Mouse (Mus musculus): ENCODE data around the gene Pomc. TPM values are rescaled to one million over a fixed set of nuclear protein-coding genes. Genes with fewer than 3 reads are reported as not detected.
"Not testable (repeated sequence)": the region's sequence is repeated elsewhere in the genome, so short reads cannot be mapped to it uniquely, and the experiment has no call there.

The Pomc gene
- polyA plus RNA-seq, 1 experiment from 2014 or later = 0.26 TPM

- no peak overlapping the region for H3K4me2 ChIP-seq
- ATAC-seq (ENCODE audit: insufficient read depth) = no peak
- no peak overlapping the region for H3K27ac ChIP-seq (replicated peaks)
- H3K4me3 ChIP-seq (replicated peaks) = no peak overlapping the region
- WGBS (ENCODE audit: insufficient replicate concordance) = 0% methylated on average over 1 of the region's 1 CpGs
- H3K9me3 ChIP-seq (replicated peaks) = no peaks in the 10 kb centered on the region
- H3K36me3 ChIP-seq (replicated peaks) = no peaks in the 10 kb centered on the region
- H3K27me3 ChIP-seq = no peaks in the 10 kb centered on the region
- H3K4me1 ChIP-seq (replicated peaks) = no peaks in the 10 kb centered on the region
- no peak overlapping the region for H3K9ac ChIP-seq
Measured at GRCm38 (mm10) chr12:3926127-3926526, 28.6 kb upstream of the Pomc start.

- WGBS (ENCODE audit: insufficient replicate concordance) = 70% methylated on average over 3 of the region's 3 CpGs
- ATAC-seq (ENCODE audit: insufficient read depth) = no peak
- no peaks in the 10 kb centered on the region for H3K36me3 ChIP-seq (replicated peaks)
Measured at GRCm38 (mm10) chr12:3928841-3929240, 25.9 kb upstream of the Pomc start.

GRCm38 (mm10) chr12:3930090-3930865, 24.5 kb upstream of the Pomc start:
- not testable (repeated sequence) for H3K4me3 ChIP-seq (replicated peaks); ATAC-seq (ENCODE audit: insufficient read depth); H3K4me2 ChIP-seq; H3K4me1 ChIP-seq (replicated peaks); H3K27me3 ChIP-seq; H3K27ac ChIP-seq (replicated peaks); H3K9ac ChIP-seq; H3K36me3 ChIP-seq (replicated peaks); H3K9me3 ChIP-seq (replicated peaks)
- WGBS (ENCODE audit: insufficient replicate concordance) = 84% methylated on average over 39 of the region's 47 CpGs

More at GRCm38 (mm10) chr12:3928841-3929240, 25.9 kb upstream of the Pomc start:
- Histone ChIP-seq H3K4me2 (no peak overlapping the region), H3K9me3 (replicated peaks) (no peaks in the 10 kb centered on the region), H3K27ac (replicated peaks) (no peak overlapping the region), H3K9ac (no peak overlapping the region), H3K4me3 (replicated peaks) (no peak overlapping the region), H3K27me3 (no peaks in the 10 kb centered on the region), H3K4me1 (replicated peaks) (no peaks in the 10 kb centered on the region)

GRCm38 (mm10) chr12:3942026-3942425, 12.7 kb upstream of the Pomc start:
- no peak overlapping the region for H3K9ac ChIP-seq
- H3K4me1 ChIP-seq (replicated peaks) = no peaks in the 10 kb centered on the region
- no peak overlapping the region for H3K4me2 ChIP-seq
- H3K36me3 ChIP-seq (replicated peaks) = no peaks in the 10 kb centered on the region
- no peaks in the 10 kb centered on the region for H3K27me3 ChIP-seq
- no peak overlapping the region for H3K4me3 ChIP-seq (replicated peaks)
- WGBS (ENCODE audit: insufficient replicate concordance) = 48% methylated on average over 11 of the region's 11 CpGs
- H3K9me3 ChIP-seq (replicated peaks) = no peaks in the 10 kb centered on the region
- no peak overlapping the region for H3K27ac ChIP-seq (replicated peaks)
- ATAC-seq (ENCODE audit: insufficient read depth) = no peak

- H3K4me1 ChIP-seq (replicated peaks) = no peaks in the 10 kb centered on the region
- WGBS (ENCODE audit: insufficient replicate concordance) = 56% methylated on average over 4 of the region's 4 CpGs
- no peak for ATAC-seq (ENCODE audit: insufficient read depth)
Measured at GRCm38 (mm10) chr12:3944454-3945073, 10.2 kb upstream of the Pomc start.

GRCm38 (mm10) chr12:3947503-3947902, 7.2 kb upstream of the Pomc start:
- no peaks in the 10 kb centered on the region for H3K27me3 ChIP-seq
- H3K9ac ChIP-seq = no peak overlapping the region
- no peaks in the 10 kb centered on the region for H3K36me3 ChIP-seq (replicated peaks)
- H3K4me3 ChIP-seq (replicated peaks) = no peak overlapping the region
- no peaks in the 10 kb centered on the region for H3K4me1 ChIP-seq (replicated peaks)
- 61% methylated on average over 6 of the region's 6 CpGs for WGBS (ENCODE audit: insufficient replicate concordance)
- H3K9me3 ChIP-seq (replicated peaks) = no peaks in the 10 kb centered on the region
- no peak overlapping the region for H3K4me2 ChIP-seq
- no peak for ATAC-seq (ENCODE audit: insufficient read depth)
- H3K27ac ChIP-seq (replicated peaks) = no peak overlapping the region

More at GRCm38 (mm10) chr12:3944454-3945073, 10.2 kb upstream of the Pomc start:
- H3K4me3 ChIP-seq (replicated peaks) = no peak overlapping the region
- H3K9me3 ChIP-seq (replicated peaks) = no peaks in the 10 kb centered on the region
- no peak overlapping the region for H3K9ac ChIP-seq
- H3K27me3 ChIP-seq = no peaks in the 10 kb centered on the region
- no peak overlapping the region for H3K27ac ChIP-seq (replicated peaks)
- H3K36me3 ChIP-seq (replicated peaks) = no peaks in the 10 kb centered on the region
- no peak overlapping the region for H3K4me2 ChIP-seq

GRCm38 (mm10) chr12:3955371-3955770, 620 bp downstream of the Pomc start:
- Histone ChIP-seq H3K36me3 (replicated peaks) (no peaks in the 10 kb centered on the region), H3K9me3 (replicated peaks) (no peaks in the 10 kb centered on the region), H3K27me3 (peaks cover 20% of the 10 kb centered on the region), H3K4me2 (no peak overlapping the region), H3K9ac (no peak overlapping the region), H3K4me1 (replicated peaks) (peaks cover 10% of the 10 kb centered on the region), H3K27ac (replicated peaks) (no peak overlapping the region), H3K4me3 (replicated peaks) (no peak overlapping the region)
- ATAC-seq (ENCODE audit: insufficient read depth) = no peak
- WGBS (ENCODE audit: insufficient replicate concordance) = 23% methylated on average over 10 of the region's 10 CpGs

GRCm38 (mm10) chr12:3956351-3956750, 1.6 kb downstream of the Pomc start:
- WGBS (ENCODE audit: insufficient replicate concordance) = 11% methylated on average over 3 of the region's 3 CpGs
- Histone ChIP-seq H3K4me3 (replicated peaks) (no peak overlapping the region), H3K9ac (no peak overlapping the region), H3K4me1 (replicated peaks) (peaks cover 13% of the 10 kb centered on the region), H3K27me3 (peaks cover 20% of the 10 kb centered on the region), H3K4me2 (no peak overlapping the region), H3K36me3 (replicated peaks) (no peaks in the 10 kb centered on the region), H3K9me3 (replicated peaks) (no peaks in the 10 kb centered on the region), H3K27ac (replicated peaks) (no peak overlapping the region)
- ATAC-seq (ENCODE audit: insufficient read depth) = no peak

- peak; percentile 42; the same call in 1 of the 2 replicates for ATAC-seq (ENCODE audit: insufficient read depth)
- Histone ChIP-seq H3K9me3 (replicated peaks) (no peaks in the 10 kb centered on the region), H3K4me2 (peak overlapping the region; percentile 81), H3K27ac (replicated peaks) (peak overlapping the region; percentile 38; the same call in 1 of the 2 replicates), H3K27me3 (peaks cover 9% of the 10 kb centered on the region), H3K9ac (peak overlapping the region; percentile 49), H3K36me3 (replicated peaks) (no peaks in the 10 kb centered on the region), H3K4me3 (replicated peaks) (peak overlapping the region; percentile 56), H3K4me1 (replicated peaks) (peaks cover 13% of the 10 kb centered on the region)
- WGBS (ENCODE audit: insufficient replicate concordance) = 2% methylated on average over 53 of the region's 53 CpGs
Measured at GRCm38 (mm10) chr12:3959791-3960543, 5.2 kb downstream of the Pomc start.

- Histone ChIP-seq H3K9me3 (replicated peaks) (no peaks in the 10 kb centered on the region), H3K4me1 (replicated peaks) (peaks cover 13% of the 10 kb centered on the region), H3K4me2 (peak overlapping the region; percentile 81), H3K27me3 (peaks cover 3% of the 10 kb centered on the region; the same call in 1 of the 2 replicates), H3K4me3 (replicated peaks) (peak overlapping the region; percentile 56), H3K9ac (no peak overlapping the region), H3K27ac (replicated peaks) (no peak overlapping the region), H3K36me3 (replicated peaks) (no peaks in the 10 kb centered on the region)
- WGBS (ENCODE audit: insufficient replicate concordance) = 42% methylated on average over 4 of the region's 4 CpGs
- ATAC-seq (ENCODE audit: insufficient read depth) = no peak
Measured at GRCm38 (mm10) chr12:3960553-3960952, 5.8 kb downstream of the Pomc start.

GRCm38 (mm10) chr12:3967196-3967595, 12.4 kb downstream of the Pomc start:
- ATAC-seq (ENCODE audit: insufficient read depth) = no peak
- Histone ChIP-seq H3K9ac (no peak overlapping the region), H3K4me3 (replicated peaks) (no peak overlapping the region), H3K4me1 (replicated peaks) (no peaks in the 10 kb centered on the region), H3K4me2 (no peak overlapping the region), H3K27me3 (no peaks in the 10 kb centered on the region), H3K9me3 (replicated peaks) (no peaks in the 10 kb centered on the region), H3K36me3 (replicated peaks) (no peaks in the 10 kb centered on the region), H3K27ac (replicated peaks) (no peak overlapping the region)
- 69% methylated on average over 4 of the region's 4 CpGs for WGBS (ENCODE audit: insufficient replicate concordance)

Measured in liver, embryonic 15.5 days (tissue).